Mouse (Mus musculus): ENCODE data around the gene Iqsec2. TPM values are rescaled to one million over a fixed set of nuclear protein-coding genes. Genes with fewer than 3 reads are reported as not detected.
"Not testable (repeated sequence)": the region's sequence is repeated elsewhere in the genome, so short reads cannot be mapped to it uniquely, and the experiment has no call there.

The Iqsec2 gene
- polyA plus RNA-seq, 2 experiments, result 1.1 to 1.3 TPM

DNA sequence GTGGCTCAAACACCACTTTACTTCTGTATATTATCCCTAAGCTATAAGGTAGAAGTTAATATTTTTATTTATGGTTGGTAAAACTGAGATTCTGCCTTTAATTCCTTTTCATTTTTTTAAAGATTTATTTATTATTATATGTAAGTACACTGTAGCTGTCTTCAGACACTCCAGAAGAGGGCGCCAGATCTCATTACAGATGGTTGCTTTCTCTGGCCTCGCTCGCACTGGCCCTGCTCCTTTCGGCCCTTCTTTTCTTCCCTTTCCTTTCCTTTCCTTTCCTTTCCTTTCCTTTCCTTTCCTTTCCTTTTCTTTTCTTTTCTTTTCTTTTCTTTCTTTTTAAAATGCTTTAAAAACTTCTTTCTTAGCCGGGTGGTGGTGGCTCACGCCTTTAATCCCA lies 99.1 kb downstream of the Iqsec2 start:
- peak; percentile 54 for TF ChIP-seq CTCF (IDR thresholded peaks at IDR 0.05; ENCODE audit: low read depth)
- H3K4me2 ChIP-seq (ENCODE audit: low read depth); H3K27me3 ChIP-seq (ENCODE audit: control insufficient read depth, insufficient read depth, low read length); DNase-seq (ENCODE audit: low read depth in 3 of 3, low spot score in 3 of 3); H3K9me3 ChIP-seq (ENCODE audit: control insufficient read depth, low read length); ATAC-seq (ENCODE audit: insufficient read depth); H3K4me3 ChIP-seq (ENCODE audit: insufficient read depth in 1 of 2, low read depth in 2 of 2, low read length in 2 of 2); H3K9ac ChIP-seq (replicated peaks); H3K27ac ChIP-seq: not testable (repeated sequence)
- Histone ChIP-seq H3K36me3 (replicated peaks; ENCODE audit: control insufficient read depth, insufficient read depth, low read depth) (peaks cover 82% of the 10 kb centered on the region), H3K4me1 (replicated peaks; ENCODE audit: control insufficient read depth in 2 of 2, insufficient read depth in 2 of 2, low read length in 1 of 2) (peaks cover 8 to 14% of the 10 kb centered on the region in 2 experiments)
- 73% methylated on average over 6 of the region's 6 CpGs for WGBS (ENCODE audit: insufficient replicate concordance)

DNA sequence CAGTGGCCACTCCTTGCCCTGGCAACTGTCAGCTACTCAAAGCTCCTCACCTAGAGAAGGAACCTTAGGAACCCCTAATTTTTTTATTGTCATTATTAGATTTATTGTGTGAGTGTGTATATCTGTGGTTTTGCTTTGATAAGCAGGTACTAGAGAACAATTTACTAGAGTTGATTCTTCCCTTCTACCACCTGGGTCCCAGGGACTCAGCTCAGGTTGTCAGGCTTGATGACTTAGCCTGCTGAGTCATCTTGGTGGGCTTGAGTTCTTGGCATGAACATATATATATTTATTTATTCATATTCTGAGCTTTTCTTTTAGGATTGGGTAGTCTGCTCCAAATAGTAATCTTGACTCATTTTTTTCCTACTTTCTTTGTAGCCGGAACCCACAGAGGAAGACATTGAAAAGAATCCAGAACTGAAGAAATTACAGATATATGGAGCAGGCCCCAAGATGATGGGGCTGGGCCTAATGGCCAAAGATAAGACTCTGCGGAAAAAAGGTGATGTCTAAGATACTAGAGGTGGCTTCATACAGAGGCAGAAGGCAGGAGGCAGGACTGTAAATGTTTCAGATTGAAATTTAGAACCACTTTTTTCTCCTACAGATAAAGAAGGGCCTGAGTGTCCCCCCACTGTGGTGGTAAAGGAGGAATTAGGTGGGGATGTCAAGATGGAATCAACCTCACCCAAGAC lies 100.6 kb downstream of the Iqsec2 start:
- no peaks in the 10 kb centered on the region for H3K27me3 ChIP-seq (ENCODE audit: control insufficient read depth, insufficient read depth, low read length)

DNA sequence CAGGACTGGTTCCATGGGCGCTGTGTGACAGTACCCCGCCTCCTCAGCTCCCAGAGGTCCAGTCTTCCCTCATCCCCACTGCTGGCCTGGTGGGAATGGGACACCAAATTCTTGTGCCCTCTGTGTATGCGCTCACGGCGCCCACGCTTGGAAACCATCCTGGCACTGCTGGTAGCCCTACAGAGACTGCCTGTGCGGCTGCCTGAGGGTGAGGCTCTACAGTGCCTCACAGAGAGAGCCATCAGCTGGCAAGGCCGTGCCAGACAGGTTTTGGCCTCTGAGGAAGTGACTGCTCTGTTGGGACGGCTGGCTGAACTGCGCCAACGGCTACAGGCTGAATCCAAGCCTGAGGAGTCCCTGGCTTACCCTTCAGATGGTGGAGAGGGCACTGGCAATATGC lies 127.1 kb downstream of the Iqsec2 start:
- peaks cover 63% of the 10 kb centered on the region for H3K36me3 ChIP-seq (replicated peaks; ENCODE audit: control insufficient read depth, insufficient read depth, low read depth)
- no peak overlapping the region for H3K27ac ChIP-seq
- H3K4me3 ChIP-seq (ENCODE audit: insufficient read depth in 1 of 2, low read depth in 2 of 2, low read length in 2 of 2), result no peak overlapping the region
- TF ChIP-seq EP300 (IDR thresholded peaks at IDR 0.05; ENCODE audit: low read depth) (no peak), CTCF (IDR thresholded peaks at IDR 0.05; ENCODE audit: low read depth) (no peak)
- no peak for ATAC-seq (ENCODE audit: insufficient read depth)
- no peak overlapping the region for H3K4me2 ChIP-seq (ENCODE audit: low read depth)
- no peaks in the 10 kb centered on the region for H3K9me3 ChIP-seq (ENCODE audit: control insufficient read depth, low read length)
- H3K9ac ChIP-seq (replicated peaks), result no peak overlapping the region
- WGBS (ENCODE audit: insufficient replicate concordance), result 89% methylated on average over 11 of the region's 11 CpGs
- H3K4me1 ChIP-seq (replicated peaks; ENCODE audit: control insufficient read depth in 2 of 2, insufficient read depth in 2 of 2, low read length in 1 of 2), result no peaks in the 10 kb centered on the region
- H3K27me3 ChIP-seq (ENCODE audit: control insufficient read depth, insufficient read depth, low read length), result no peaks in the 10 kb centered on the region
- DNase-seq (ENCODE audit: low read depth in 3 of 3, low spot score in 3 of 3), result no peak

More for the DNA sequence above, 100.6 kb downstream of the Iqsec2 start:
- TF ChIP-seq EP300 (IDR thresholded peaks at IDR 0.05; ENCODE audit: low read depth), result peak; percentile 72
- no peak for TF ChIP-seq CTCF (IDR thresholded peaks at IDR 0.05; ENCODE audit: low read depth)
- WGBS (ENCODE audit: insufficient replicate concordance), result 51% methylated on average over 2 of the region's 2 CpGs
- Histone ChIP-seq H3K9ac (replicated peaks) (no peak overlapping the region), H3K27ac (peak overlapping the region; percentile 54), H3K4me1 (replicated peaks; ENCODE audit: control insufficient read depth in 2 of 2, insufficient read depth in 2 of 2, low read length in 1 of 2) (peaks cover 8 to 14% of the 10 kb centered on the region in 2 experiments), H3K4me3 (ENCODE audit: insufficient read depth in 1 of 2, low read depth in 2 of 2, low read length in 2 of 2) (no peak overlapping the region), H3K4me2 (ENCODE audit: low read depth) (0 out of 2 replicates have a peak overlapping the region, but pooled peaks have one; percentile 1), H3K36me3 (replicated peaks; ENCODE audit: control insufficient read depth, insufficient read depth, low read depth) (peaks cover 80% of the 10 kb centered on the region), H3K9me3 (ENCODE audit: control insufficient read depth, low read length) (no peaks in the 10 kb centered on the region)
- ATAC-seq (ENCODE audit: insufficient read depth) (peak; percentile 82), DNase-seq (ENCODE audit: low read depth in 3 of 3, low spot score in 3 of 3) (peak in 2 of 3 experiments; percentile 22 to 39)

Other genes with a start within 250 kb of the Iqsec2 start
- 33.4 and 34.9 TPM in 2 replicates for gene Hsd17b10, start 142.4 kb upstream of the Iqsec2 start, polyA plus RNA-seq (2012; rRNA removed)
- gene Hsd17b10, start 142.4 kb upstream of the Iqsec2 start, polyA plus RNA-seq (2014; fragmentation: Nextera tagmentation; extraction: Ambion mirVana), result 98.4 and 102 TPM in 2 replicates
- 0.78 and 0.87 TPM in 2 replicates for gene Ribc1, start 128.0 kb upstream of the Iqsec2 start, polyA plus RNA-seq (2012; rRNA removed)
- 2.0 and 2.4 TPM in 2 replicates for gene Ribc1, start 128.0 kb upstream of the Iqsec2 start, polyA plus RNA-seq (2014; fragmentation: Nextera tagmentation; extraction: Ambion mirVana)
- gene Smc1a, start 127.8 kb upstream of the Iqsec2 start, polyA plus RNA-seq (2012; rRNA removed), result 28.0 and 41.9 TPM in 2 replicates
- 51.8 and 58.1 TPM in 2 replicates for gene Smc1a, start 127.8 kb upstream of the Iqsec2 start, polyA plus RNA-seq (2014; fragmentation: Nextera tagmentation; extraction: Ambion mirVana)
- gene Kdm5c, start 88.8 kb downstream of the Iqsec2 start, polyA plus RNA-seq (2012; rRNA removed), result 13.9 and 18.2 TPM in 2 replicates
- 10.0 and 16.5 TPM in 2 replicates for gene Kdm5c, start 88.8 kb downstream of the Iqsec2 start, polyA plus RNA-seq (2014; fragmentation: Nextera tagmentation; extraction: Ambion mirVana)
- gene Kantr, start 183.2 kb downstream of the Iqsec2 start, polyA plus RNA-seq (2012; rRNA removed), result 2.1 and 3.1 TPM in 2 replicates
- 2.0 and 2.6 TPM in 2 replicates for gene Kantr, start 183.2 kb downstream of the Iqsec2 start, polyA plus RNA-seq (2014; fragmentation: Nextera tagmentation; extraction: Ambion mirVana)
- 6.4 and 10.6 TPM in 2 replicates for gene Tspyl2, start 198.2 kb downstream of the Iqsec2 start, polyA plus RNA-seq (2012; rRNA removed)
- gene Tspyl2, start 198.2 kb downstream of the Iqsec2 start, polyA plus RNA-seq (2014; fragmentation: Nextera tagmentation; extraction: Ambion mirVana), result 3.1 and 4.1 TPM in 2 replicates
- gene Gpr173, start 224.4 kb downstream of the Iqsec2 start, polyA plus RNA-seq (2012; rRNA removed), result 0.15 and 0.20 TPM in 2 replicates
- 0.10 and 0.25 TPM in 2 replicates for gene Gpr173, start 224.4 kb downstream of the Iqsec2 start, polyA plus RNA-seq (2014; fragmentation: Nextera tagmentation; extraction: Ambion mirVana)